In the genomic region with DNA sequence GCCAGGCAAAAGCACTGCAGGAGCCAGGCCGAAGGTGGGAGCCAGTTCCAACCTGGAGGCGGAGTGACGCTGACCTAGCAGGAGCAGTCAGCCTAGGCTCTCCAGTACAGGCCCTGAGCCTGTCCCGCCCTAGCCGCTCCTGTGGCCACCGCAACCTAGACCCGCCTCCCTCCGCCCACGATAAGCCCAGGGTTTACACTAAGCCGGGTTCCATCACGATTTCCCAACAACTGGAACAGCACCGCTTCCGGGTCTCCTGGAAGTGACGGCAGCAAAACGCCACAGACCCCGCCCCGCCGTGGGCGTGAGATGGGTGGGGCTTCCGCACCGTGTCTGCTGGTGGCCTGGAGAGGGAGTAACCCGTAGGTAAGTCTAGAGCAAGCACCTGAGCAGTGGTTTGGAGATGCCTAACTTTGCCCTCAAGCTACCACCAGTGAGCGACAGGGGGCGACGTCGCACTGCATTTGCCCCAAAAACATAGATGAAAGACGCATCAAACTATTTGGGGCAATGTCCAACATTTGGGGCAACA, we compare ENCODE assay signal across 8 mouse cellular contexts. TPM values are rescaled to one million over a fixed set of nuclear protein-coding genes. Genes with fewer than 3 reads are reported as not detected.
DNase-seq lines count a peak whose midpoint lies in the region; ATAC-seq and TF ChIP-seq lines count a peak whose summit lies in the region.

No protein-coding gene starts in this region.

- peak overlapping the region; percentile 64; the same call in 1 of the 2 replicates for H3K27ac ChIP-seq in embryonic facial prominence, embryonic 13.5 days
- H3K27ac ChIP-seq in kidney, adult 2 months (ENCODE audit: insufficient read depth, low read depth, low read length): peak overlapping the region; percentile 52
- H3K27ac ChIP-seq in limb, embryonic 12.5 days: peak overlapping the region; percentile 35; the same call in 1 of the 2 replicates
- H3K27ac ChIP-seq in midbrain, embryonic 15.5 days: peak overlapping the region; percentile 31; the same call in 1 of the 2 replicates
- H3K27ac ChIP-seq in spleen, adult 2 months (ENCODE audit: insufficient read depth, low read length): peak overlapping the region; percentile 46; the same call in 1 of the 2 replicates

- H3K4me3 ChIP-seq in embryonic facial prominence, embryonic 13.5 days: peak overlapping the region; percentile 90
- H3K4me3 ChIP-seq in kidney, adult 2 months (ENCODE audit: insufficient read depth, low read depth, low read length): peak overlapping the region; percentile 81
- peak overlapping the region; percentile 83 for H3K4me3 ChIP-seq in limb, embryonic 12.5 days (replicated peaks)
- H3K4me3 ChIP-seq in midbrain, embryonic 15.5 days: peak overlapping the region; percentile 67
- peak overlapping the region; percentile 69 for H3K4me3 ChIP-seq in spleen, adult 2 months (ENCODE audit: extremely low read depth, insufficient read depth, insufficient read length)

- peak; percentile 89 for ATAC-seq in embryonic facial prominence, embryonic 13.5 days (ENCODE audit: insufficient number of reproducible peaks, insufficient read depth, low FRiP score, low TSS enrichment, low read depth)
- ATAC-seq in limb, embryonic 12.5 days (ENCODE audit: insufficient number of reproducible peaks, insufficient read depth, low FRiP score, low TSS enrichment, low read depth): peak; percentile 87
- ATAC-seq in midbrain, embryonic 15.5 days (replicated peaks): peak; percentile 88

- H3K27me3 ChIP-seq in embryonic facial prominence, embryonic 13.5 days: no peaks in the 10 kb centered on the region
- H3K27me3 ChIP-seq in kidney, adult 2 months (replicated peaks; ENCODE audit: control insufficient read depth, insufficient read depth, low read length): no peaks in the 10 kb centered on the region
- H3K27me3 ChIP-seq in limb, embryonic 12.5 days: no peaks in the 10 kb centered on the region
- no peaks in the 10 kb centered on the region for H3K27me3 ChIP-seq in midbrain, embryonic 15.5 days (replicated peaks)
- no peaks in the 10 kb centered on the region for H3K27me3 ChIP-seq in spleen, adult 2 months (ENCODE audit: control insufficient read depth, insufficient read depth, low read length)

- TF ChIP-seq CTCF in kidney, adult 2 months (conservative IDR thresholded peaks at IDR 0.05; ENCODE audit: insufficient read depth, insufficient read length, low read depth, low read length): peak; percentile 97
- peak; percentile 87; the same call in 1 of the 2 replicates for TF ChIP-seq CTCF in spleen, adult 2 months (IDR thresholded peaks at IDR 0.05; ENCODE audit: extremely low read depth, insufficient read depth, insufficient read length, insufficient replicate concordance)

- DNase-seq in 3134 (ENCODE audit: extremely low read depth, insufficient read length, low spot score): peak; percentile 99
- peak; percentile 98 for DNase-seq in adrenal gland, postnatal 36 days
- peak; percentile 97 to 98 for DNase-seq in heart, adult 18-20 months
- peak; percentile 98 for DNase-seq in kidney, adult 2 months
- DNase-seq in spleen, adult 2 months (ENCODE audit: low read depth in 1 of 2, low spot score in 2 of 2): peak; percentile 90 to 92

- H3K4me1 ChIP-seq in embryonic facial prominence, embryonic 13.5 days: peaks cover 46% of the 10 kb centered on the region
- H3K4me1 ChIP-seq in kidney, adult 2 months (ENCODE audit: control insufficient read depth, insufficient read depth, low read length): peaks cover 11% of the 10 kb centered on the region; the same call in 1 of the 2 replicates
- peaks cover 34% of the 10 kb centered on the region for H3K4me1 ChIP-seq in limb, embryonic 12.5 days (replicated peaks)
- H3K4me1 ChIP-seq in midbrain, embryonic 15.5 days: peaks cover 50% of the 10 kb centered on the region
- H3K4me1 ChIP-seq in spleen, adult 2 months (ENCODE audit: control insufficient read depth, insufficient read depth, insufficient read length): peaks cover 12% of the 10 kb centered on the region; the same call in 1 of the 2 replicates

- TF ChIP-seq POLR2A in kidney, adult 2 months (IDR thresholded peaks at IDR 0.05; ENCODE audit: low read depth, low read length): peak; percentile 24
- TF ChIP-seq POLR2A in spleen, adult 2 months (IDR thresholded peaks at IDR 0.05; ENCODE audit: low read depth, low read length): peak; percentile 37

- H3K9ac ChIP-seq in embryonic facial prominence, embryonic 13.5 days: peak overlapping the region; percentile 89
- peak overlapping the region; percentile 81 for H3K9ac ChIP-seq in limb, embryonic 12.5 days (replicated peaks)
- peak overlapping the region; percentile 65 for H3K9ac ChIP-seq in midbrain, embryonic 15.5 days

- H3K36me3 ChIP-seq in embryonic facial prominence, embryonic 13.5 days: peaks cover 34% of the 10 kb centered on the region
- no peaks in the 10 kb centered on the region for H3K36me3 ChIP-seq in kidney, adult 2 months (ENCODE audit: control insufficient read depth, insufficient read depth, low read length)
- peaks cover 47% of the 10 kb centered on the region for H3K36me3 ChIP-seq in limb, embryonic 12.5 days
- H3K36me3 ChIP-seq in midbrain, embryonic 15.5 days (replicated peaks): peaks cover 21% of the 10 kb centered on the region
- H3K36me3 ChIP-seq in spleen, adult 2 months (ENCODE audit: control insufficient read depth, insufficient read depth, low read length): peaks cover 30% of the 10 kb centered on the region

- peak overlapping the region; percentile 95 for H3K4me2 ChIP-seq in embryonic facial prominence, embryonic 13.5 days
- peak overlapping the region; percentile 95 for H3K4me2 ChIP-seq in limb, embryonic 12.5 days
- peak overlapping the region; percentile 91 for H3K4me2 ChIP-seq in midbrain, embryonic 15.5 days

- H3K9me3 ChIP-seq in embryonic facial prominence, embryonic 13.5 days: no peaks in the 10 kb centered on the region
- H3K9me3 ChIP-seq in limb, embryonic 12.5 days: no peaks in the 10 kb centered on the region
- no peaks in the 10 kb centered on the region for H3K9me3 ChIP-seq in midbrain, embryonic 15.5 days

- WGBS in embryonic facial prominence, embryonic 13.5 days: under 1% methylated on average over 26 of the region's 27 CpGs
- WGBS in kidney, adult 2 months: under 1% methylated on average over 27 of the region's 27 CpGs
- WGBS in limb, embryonic 12.5 days: under 1% methylated on average over 27 of the region's 27 CpGs
- WGBS in midbrain, embryonic 15.5 days: 0% methylated on average over 27 of the region's 27 CpGs
- under 1% methylated on average over 27 of the region's 27 CpGs for WGBS in spleen, adult 2 months

RNA-seq across cellular contexts. Expression of a gene that starts 1.8 kb away (rescaled TPM):
- total RNA-seq in adrenal gland, postnatal 36 days (2021): 100 to 1,000 TPM; 149 to 171 TPM
- polyA plus RNA-seq in embryonic facial prominence, embryonic 13.5 days (2015; fragmentation: Nextera tagmentation; extraction: Ambion mirVana): 358 and 407 TPM in 2 replicates
- total RNA-seq in heart, adult 18-20 months (2021): 100 to 1,000 TPM; 143 to 170 TPM
- polyA plus RNA-seq in kidney, adult 2 months (2012; rRNA removed): 303 and 332 TPM in 2 replicates
- polyA plus RNA-seq in limb, embryonic 12.5 days (2016; fragmentation: Nextera tagmentation; extraction: Ambion mirVana): 335 and 342 TPM in 2 replicates
- 414 and 435 TPM in 2 replicates for polyA plus RNA-seq in midbrain, embryonic 15.5 days (2015; fragmentation: Nextera tagmentation; extraction: Ambion mirVana)
- 284 and 447 TPM in 2 replicates for polyA plus RNA-seq in spleen, adult 2 months (2012; rRNA removed)

RNA-seq across cellular contexts. Expression of a gene that starts 6.1 kb away (rescaled TPM):
- total RNA-seq in adrenal gland, postnatal 36 days (2021): under 1 TPM in 1 of 2 experiments, not detected in 1; 0.17 TPM
- polyA plus RNA-seq in embryonic facial prominence, embryonic 13.5 days (2015; fragmentation: Nextera tagmentation; extraction: Ambion mirVana): not detected in 2 replicates
- total RNA-seq in heart, adult 18-20 months (2021): not detected
- polyA plus RNA-seq in kidney, adult 2 months (2012; rRNA removed): 0.05 and 0.12 TPM in 2 replicates
- polyA plus RNA-seq in limb, embryonic 12.5 days (2016; fragmentation: Nextera tagmentation; extraction: Ambion mirVana): not detected in 2 replicates
- not detected in 2 replicates for polyA plus RNA-seq in midbrain, embryonic 15.5 days (2015; fragmentation: Nextera tagmentation; extraction: Ambion mirVana)
- not detected in 2 replicates for polyA plus RNA-seq in spleen, adult 2 months (2012; rRNA removed)

RNA-seq across cellular contexts. Expression of a gene that starts 6.7 kb away (rescaled TPM):
- 10 to 100 TPM; 16.9 to 18.2 TPM for total RNA-seq in adrenal gland, postnatal 36 days (2021)
- 9.9 and 12.2 TPM in 2 replicates for polyA plus RNA-seq in embryonic facial prominence, embryonic 13.5 days (2015; fragmentation: Nextera tagmentation; extraction: Ambion mirVana)
- 1 to 10 TPM; 8.6 to 9.4 TPM for total RNA-seq in heart, adult 18-20 months (2021)
- 5.1 and 6.6 TPM in 2 replicates for polyA plus RNA-seq in kidney, adult 2 months (2012; rRNA removed)
- 12.5 and 13.1 TPM in 2 replicates for polyA plus RNA-seq in limb, embryonic 12.5 days (2016; fragmentation: Nextera tagmentation; extraction: Ambion mirVana)
- polyA plus RNA-seq in midbrain, embryonic 15.5 days (2015; fragmentation: Nextera tagmentation; extraction: Ambion mirVana): 12.1 and 13.5 TPM in 2 replicates
- polyA plus RNA-seq in spleen, adult 2 months (2012; rRNA removed): 5.1 and 5.4 TPM in 2 replicates

RNA-seq across cellular contexts. Expression of a gene that starts 23.7 kb away (rescaled TPM):
- 10 to 100 TPM; 25.5 to 27.5 TPM for total RNA-seq in adrenal gland, postnatal 36 days (2021)
- polyA plus RNA-seq in embryonic facial prominence, embryonic 13.5 days (2015; fragmentation: Nextera tagmentation; extraction: Ambion mirVana): 16.6 and 20.4 TPM in 2 replicates
- total RNA-seq in heart, adult 18-20 months (2021): 10 to 100 TPM; 10.2 to 14.0 TPM
- 2.6 and 2.8 TPM in 2 replicates for polyA plus RNA-seq in kidney, adult 2 months (2012; rRNA removed)
- 14.0 and 17.7 TPM in 2 replicates for polyA plus RNA-seq in limb, embryonic 12.5 days (2016; fragmentation: Nextera tagmentation; extraction: Ambion mirVana)
- polyA plus RNA-seq in midbrain, embryonic 15.5 days (2015; fragmentation: Nextera tagmentation; extraction: Ambion mirVana): 22.2 and 22.4 TPM in 2 replicates
- polyA plus RNA-seq in spleen, adult 2 months (2012; rRNA removed): 4.6 and 6.6 TPM in 2 replicates

RNA-seq across cellular contexts. Expression of a gene that starts 27.6 kb away (rescaled TPM):
- total RNA-seq in adrenal gland, postnatal 36 days (2021): not detected
- not detected in 2 replicates for polyA plus RNA-seq in embryonic facial prominence, embryonic 13.5 days (2015; fragmentation: Nextera tagmentation; extraction: Ambion mirVana)
- not detected for total RNA-seq in heart, adult 18-20 months (2021)
- not detected in 2 replicates for polyA plus RNA-seq in kidney, adult 2 months (2012; rRNA removed)
- not detected in 2 replicates for polyA plus RNA-seq in limb, embryonic 12.5 days (2016; fragmentation: Nextera tagmentation; extraction: Ambion mirVana)
- not detected in 2 replicates for polyA plus RNA-seq in midbrain, embryonic 15.5 days (2015; fragmentation: Nextera tagmentation; extraction: Ambion mirVana)
- polyA plus RNA-seq in spleen, adult 2 months (2012; rRNA removed): not detected in 2 replicates

Comparison
In these comparisons a context has a peak if more than half of its experiments do, and no peak if none do; other contexts are left out.
1. Peak in every context shown above with its lines: DNase-seq, ATAC-seq, H3K4me3 ChIP-seq and H3K27ac ChIP-seq.